Mouse (Mus musculus): ENCODE results near the gene Ano5.

Gene Ano5

GRCm38 (mm10) chr7:51629206-51629605 lies 118.4 kb downstream of the Ano5 start:
- DNase-seq (ENCODE audit: low spot score): no peak

- DNase-seq (ENCODE audit: low spot score): no peak
Measured at GRCm38 (mm10) chr7:51631171-51631570, 120.3 kb downstream of the Ano5 start.

GRCm38 (mm10) chr7:51632543-51633229 lies 121.9 kb downstream of the Ano5 start:
- no peak for DNase-seq (ENCODE audit: low spot score)

GRCm38 (mm10) chr7:51633230-51633844 lies 122.5 kb downstream of the Ano5 start:
- no peak for DNase-seq (ENCODE audit: low spot score)
